22 mouse cellular contexts compared by ENCODE assay signal in the genomic region with DNA sequence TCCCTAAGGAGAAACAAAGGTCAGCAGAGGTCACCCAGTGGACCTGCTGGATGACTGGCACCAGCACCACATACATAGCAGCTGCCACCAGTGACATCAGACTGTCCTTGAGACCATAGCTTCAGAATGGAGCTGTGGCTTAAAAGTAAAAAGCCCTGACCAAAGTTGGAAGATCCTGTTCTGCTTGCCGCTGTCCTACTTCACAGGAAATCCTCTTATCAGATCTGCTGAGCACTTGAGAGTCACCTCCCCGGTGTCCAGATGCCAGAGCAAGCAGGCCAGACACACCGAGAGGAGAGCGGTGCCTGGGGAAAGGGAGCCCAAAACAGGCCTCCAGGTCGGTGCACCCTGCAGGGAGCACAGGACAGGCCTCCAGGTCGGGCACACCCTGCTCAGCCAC. TPM values are rescaled to one million over a fixed set of nuclear protein-coding genes. Genes with fewer than 3 reads are reported as not detected.
DNase-seq lines count a peak whose midpoint lies in the region; ATAC-seq lines count a peak whose summit lies in the region.
"Had no signal": no experiment of that assay in that cellular context is flagged by ENCODE, and none has a peak within 500 bp of the region (broad histone marks: within the 10 kb centered on the region; RNA-seq: fewer than 3 reads in every experiment).

No protein-coding gene starts in this region.

- H3K4me1 ChIP-seq in heart, embryonic 12.5 days (replicated peaks) = peaks cover 24% of the 10 kb centered on the region
- H3K4me1 ChIP-seq in liver, embryonic 15.5 days (replicated peaks) = peaks cover 45% of the 10 kb centered on the region
- 0 out of 2 replicates have a peak, but pooled peaks cover 6% of the 10 kb centered on the region for H3K4me1 ChIP-seq in forebrain, embryonic 14.5 days (ENCODE audit: control insufficient read depth, insufficient read depth, low read length)

- H3K4me2 ChIP-seq in heart, embryonic 12.5 days = no peak overlapping the region
- no peak overlapping the region for H3K4me2 ChIP-seq in liver, embryonic 15.5 days
- no peak overlapping the region for H3K4me2 ChIP-seq in forebrain, embryonic 14.5 days (ENCODE audit: low read length)
- H3K4me2 ChIP-seq: forebrain, embryonic 13.5 days; hindbrain, embryonic 13.5 days had no signal

- H3K9me3 ChIP-seq in heart, embryonic 12.5 days (replicated peaks) = no peaks in the 10 kb centered on the region
- no peaks in the 10 kb centered on the region for H3K9me3 ChIP-seq in liver, embryonic 15.5 days (replicated peaks)
- H3K9me3 ChIP-seq in forebrain, embryonic 14.5 days (replicated peaks; ENCODE audit: control insufficient read depth, low read length) = no peaks in the 10 kb centered on the region
- H3K9me3 ChIP-seq: embryonic facial prominence, embryonic 10.5 days; forebrain, embryonic 13.5 days; hindbrain, embryonic 13.5 days had no signal

- peak overlapping the region; percentile 60; the same call in 1 of the 2 replicates for H3K9ac ChIP-seq in heart, embryonic 12.5 days
- H3K9ac ChIP-seq in liver, embryonic 15.5 days = no peak overlapping the region
- H3K9ac ChIP-seq in forebrain, embryonic 14.5 days (ENCODE audit: low read length) = no peak overlapping the region
- H3K9ac ChIP-seq: forebrain, embryonic 13.5 days; hindbrain, embryonic 13.5 days had no signal

- no peak overlapping the region for H3K4me3 ChIP-seq in heart, embryonic 12.5 days
- no peak overlapping the region for H3K4me3 ChIP-seq in liver, embryonic 15.5 days (replicated peaks)
- H3K4me3 ChIP-seq in forebrain, embryonic 14.5 days (ENCODE audit: low read depth, low read length) = no peak overlapping the region
- H3K4me3 ChIP-seq: embryonic facial prominence, embryonic 10.5 days; forebrain, embryonic 13.5 days; hindbrain, embryonic 13.5 days had no signal

- no peaks in the 10 kb centered on the region for H3K27me3 ChIP-seq in heart, embryonic 12.5 days (replicated peaks)
- H3K27me3 ChIP-seq in liver, embryonic 15.5 days = no peaks in the 10 kb centered on the region
- H3K27me3 ChIP-seq in forebrain, embryonic 14.5 days (replicated peaks; ENCODE audit: control insufficient read depth, insufficient read depth, low read length) = no peaks in the 10 kb centered on the region
- H3K27me3 ChIP-seq: forebrain, embryonic 13.5 days; hindbrain, embryonic 13.5 days; Patski had no signal

- ATAC-seq in heart, embryonic 12.5 days (ENCODE audit: insufficient number of reproducible peaks, low FRiP score) = no peak
- ATAC-seq in liver, embryonic 15.5 days (ENCODE audit: insufficient read depth) = no peak
- no peak for ATAC-seq in forebrain, embryonic 14.5 days
- no peak for ATAC-seq in frontal cortex, adult (ENCODE audit: low TSS enrichment)
- ATAC-seq: activated CD4-positive, CD25-positive, alpha-beta regulatory T cell, adult 4 months; forebrain, embryonic 13.5 days; hindbrain, postnatal 0 days; Patski had no signal

- no peak for DNase-seq in heart, adult 8-10 months (ENCODE audit: low spot score)
- DNase-seq in liver = no peak
- DNase-seq in MN1 (ENCODE audit: low spot score) = peak; percentile 53
- DNase-seq in forebrain, embryonic 14.5 days (ENCODE audit: low spot score) = no peak
- DNase-seq: adrenal gland, adult 2 months; cerebellum, adult 2 months; cerebellum, postnatal 10 days; gastrocnemius, postnatal 36 days; heart, adult 18-20 months; heart, postnatal 14 days; kidney, adult 18-20 months had no signal

- 42% methylated on average over 6 of the region's 6 CpGs for WGBS in heart, embryonic 12.5 days
- WGBS in liver, embryonic 15.5 days (ENCODE audit: insufficient replicate concordance) = 49% methylated on average over 6 of the region's 6 CpGs
- 91% methylated on average over 6 of the region's 6 CpGs for WGBS in forebrain, embryonic 14.5 days

- no peak overlapping the region; the same call in 1 of the 2 replicates for H3K27ac ChIP-seq in heart, embryonic 12.5 days (ENCODE audit: poor library complexity, severe bottlenecking)
- H3K27ac ChIP-seq in liver, embryonic 15.5 days (replicated peaks) = peak overlapping the region; percentile 20
- no peak overlapping the region for H3K27ac ChIP-seq in forebrain, embryonic 14.5 days (ENCODE audit: low read depth, low read length)
- H3K27ac ChIP-seq: embryonic facial prominence, embryonic 10.5 days; forebrain, embryonic 13.5 days; hindbrain, embryonic 13.5 days; hindbrain, postnatal 0 days had no signal

- peaks cover 68% of the 10 kb centered on the region for H3K36me3 ChIP-seq in heart, embryonic 12.5 days
- peaks cover 75% of the 10 kb centered on the region for H3K36me3 ChIP-seq in liver, embryonic 15.5 days (replicated peaks)
- H3K36me3 ChIP-seq in forebrain, embryonic 14.5 days (ENCODE audit: control insufficient read depth, insufficient read depth, low read length) = peaks cover 70% of the 10 kb centered on the region

RNA-seq across cellular contexts. Expression of a gene that starts 4.6 kb away (rescaled TPM):
- 29.2 and 31.0 TPM in 2 replicates for polyA plus RNA-seq in heart, embryonic 12.5 days (2016; fragmentation: Nextera tagmentation; extraction: Ambion mirVana)
- total RNA-seq in heart, adult 8-10 months (2022) = 10 to 100 TPM; 15.3 to 25.2 (median 17.5) TPM
- polyA plus RNA-seq in liver, embryonic 15.5 days (2015; fragmentation: Nextera tagmentation; extraction: Ambion mirVana) = 45.0 and 50.7 TPM in 2 replicates
- polyA plus RNA-seq in forebrain, embryonic 14.5 days (2014; fragmentation: Nextera tagmentation; extraction: Ambion mirVana) = 43.5 and 53.7 TPM in 2 replicates

RNA-seq across cellular contexts. Expression of a gene that starts 15.3 kb away (rescaled TPM):
- 4.5 and 5.0 TPM in 2 replicates for polyA plus RNA-seq in heart, embryonic 12.5 days (2016; fragmentation: Nextera tagmentation; extraction: Ambion mirVana)
- total RNA-seq in heart, adult 8-10 months (2022) = 10 to 100 TPM; 10.9 to 12.5 (median 11.4) TPM
- polyA plus RNA-seq in liver, embryonic 15.5 days (2015; fragmentation: Nextera tagmentation; extraction: Ambion mirVana) = 81.3 and 102 TPM in 2 replicates
- polyA plus RNA-seq in forebrain, embryonic 14.5 days (2014; fragmentation: Nextera tagmentation; extraction: Ambion mirVana) = 1.7 and 2.5 TPM in 2 replicates
- total RNA-seq: gastrocnemius, adult 8-10 months; gastrocnemius, postnatal 36 days had no signal
- polyA plus RNA-seq: activated CD4-positive, CD25-positive, alpha-beta regulatory T cell, adult 4 months had no signal

RNA-seq across cellular contexts. Expression of a gene that starts 22.1 kb away (rescaled TPM):
- polyA plus RNA-seq in heart, embryonic 12.5 days (2016; fragmentation: Nextera tagmentation; extraction: Ambion mirVana) = 0.34 and 0.46 TPM in 2 replicates
- not detected for total RNA-seq in heart, adult 8-10 months (2022)
- polyA plus RNA-seq in liver, embryonic 15.5 days (2015; fragmentation: Nextera tagmentation; extraction: Ambion mirVana) = 0.10 TPM in 2 replicates
- 0.31 and 0.48 TPM in 2 replicates for polyA plus RNA-seq in forebrain, embryonic 14.5 days (2014; fragmentation: Nextera tagmentation; extraction: Ambion mirVana)
- total RNA-seq: gastrocnemius, adult 8-10 months; gastrocnemius, postnatal 36 days; heart, adult 18-20 months; heart, postnatal 14 days; hematopoietic stem cell, adult 5-6 weeks; hindbrain, postnatal 0 days had no signal
- polyA plus RNA-seq: cerebellum, adult 2 months had no signal

RNA-seq across cellular contexts. Expression of a gene that starts 39.7 kb away (rescaled TPM):
- 32.2 and 33.3 TPM in 2 replicates for polyA plus RNA-seq in heart, embryonic 12.5 days (2016; fragmentation: Nextera tagmentation; extraction: Ambion mirVana)
- under 1 TPM; 0.22 to 0.60 (median 0.28) TPM for total RNA-seq in heart, adult 8-10 months (2022)
- 30.4 and 36.9 TPM in 2 replicates for polyA plus RNA-seq in liver, embryonic 15.5 days (2015; fragmentation: Nextera tagmentation; extraction: Ambion mirVana)
- 20.9 and 29.9 TPM in 2 replicates for polyA plus RNA-seq in forebrain, embryonic 14.5 days (2014; fragmentation: Nextera tagmentation; extraction: Ambion mirVana)

RNA-seq across cellular contexts. Expression of a gene that starts 56.2 kb away (rescaled TPM):
- 31.6 and 36.5 TPM in 2 replicates for polyA plus RNA-seq in heart, embryonic 12.5 days (2016; fragmentation: Nextera tagmentation; extraction: Ambion mirVana)
- 10 to 100 TPM in 2 of 4 experiments, 1 to 10 TPM in 2; 7.8 to 14.3 (median 10.0) TPM for total RNA-seq in heart, adult 8-10 months (2022)
- 19.0 and 21.6 TPM in 2 replicates for polyA plus RNA-seq in liver, embryonic 15.5 days (2015; fragmentation: Nextera tagmentation; extraction: Ambion mirVana)
- polyA plus RNA-seq in forebrain, embryonic 14.5 days (2014; fragmentation: Nextera tagmentation; extraction: Ambion mirVana) = 62.8 and 67.6 TPM in 2 replicates

Comparison
In these comparisons a context has a peak if more than half of its experiments do, and no peak if none do; other contexts are left out.
1. RNA of a gene that starts 15.3 kb away (polyA plus RNA-seq): 81.3 to 102 TPM in liver, embryonic 15.5 days; 4.5 to 5.0 TPM in heart, embryonic 12.5 days and 1.7 to 2.5 TPM in forebrain, embryonic 14.5 days; every median in the first group is over 10 times any median in the second.